Mouse (Mus musculus): Measurements from ENCODE around the gene Fam89b. TPM values are rescaled to one million over a fixed set of nuclear protein-coding genes. Genes with fewer than 3 reads are reported as not detected.
A peak's percentile ranks its signal among the peaks of the same experiment; 100 is the strongest.

The Fam89b gene
- polyA plus RNA-seq, 1 experiment from 2014 or later = 233 TPM

- peak overlapping the region; percentile 52 for H3K4me3 ChIP-seq (ENCODE audit: low read depth, low read length)
- no peaks in the 10 kb centered on the region for H3K36me3 ChIP-seq (ENCODE audit: control insufficient read depth, insufficient read depth, low read length)
- no peaks in the 10 kb centered on the region for H3K9me3 ChIP-seq (replicated peaks; ENCODE audit: control insufficient read depth, low read length)
- WGBS = 1% methylated on average over 32 of the region's 32 CpGs
- H3K4me2 ChIP-seq (ENCODE audit: low read length) = peak overlapping the region; percentile 98
- peak; percentile 41 for ATAC-seq
- peak overlapping the region; percentile 70 for H3K9ac ChIP-seq (ENCODE audit: low read length)
- peaks cover 30% of the 10 kb centered on the region for H3K4me1 ChIP-seq (ENCODE audit: control insufficient read depth, insufficient read depth, low read length)
- H3K27me3 ChIP-seq (replicated peaks; ENCODE audit: control insufficient read depth, insufficient read depth, low read length) = peaks cover 10% of the 10 kb centered on the region
- peak overlapping the region; percentile 94 for H3K27ac ChIP-seq (ENCODE audit: low read depth, low read length)
- DNase-seq (ENCODE audit: low spot score) = peak; percentile 38
Observed at GRCm38 (mm10) chr19:5742241-5742641, 12.8 kb upstream of the Fam89b start.

- no peaks in the 10 kb centered on the region for H3K36me3 ChIP-seq (ENCODE audit: control insufficient read depth, insufficient read depth, low read length)
- peaks cover 10% of the 10 kb centered on the region for H3K27me3 ChIP-seq (replicated peaks; ENCODE audit: control insufficient read depth, insufficient read depth, low read length)
- under 1% methylated on average over 53 of the region's 55 CpGs for WGBS
- H3K27ac ChIP-seq (ENCODE audit: low read depth, low read length) = peak overlapping the region; percentile 94
- peak overlapping the region; percentile 98 for H3K4me2 ChIP-seq (ENCODE audit: low read length)
- H3K9ac ChIP-seq (ENCODE audit: low read length) = peak overlapping the region; percentile 70
- ATAC-seq = peak; percentile 80
- peak; percentile 85 for DNase-seq (ENCODE audit: low spot score)
- no peaks in the 10 kb centered on the region for H3K9me3 ChIP-seq (replicated peaks; ENCODE audit: control insufficient read depth, low read length)
- H3K4me1 ChIP-seq (ENCODE audit: control insufficient read depth, insufficient read depth, low read length) = peaks cover 30% of the 10 kb centered on the region
- peak overlapping the region; percentile 52 for H3K4me3 ChIP-seq (ENCODE audit: low read depth, low read length)
Observed at GRCm38 (mm10) chr19:5741641-5742240, 12.3 kb upstream of the Fam89b start.

GRCm38 (mm10) chr19:5740320-5741317, 11.2 kb upstream of the Fam89b start, which contains the start of gene Ltbp3:
Ltbp3 (plus strand) TSS chr19:5740904.
- H3K4me3 ChIP-seq (ENCODE audit: low read depth, low read length) = peak within 1 kb of the TSS; percentile 52
- H3K27ac ChIP-seq (ENCODE audit: low read depth, low read length) = peak within 1 kb of the TSS; percentile 94
- H3K4me1 ChIP-seq (ENCODE audit: control insufficient read depth, insufficient read depth, low read length) = peaks cover 24% of the 10 kb centered on the region
- peak within 1 kb of the TSS; percentile 70 for H3K9ac ChIP-seq (ENCODE audit: low read length)
- peak within 1 kb of the TSS; percentile 98 for H3K4me2 ChIP-seq (ENCODE audit: low read length)
- 7% methylated on average over 13 of the region's 14 CpGs for WGBS
- no peaks in the 10 kb centered on the region for H3K9me3 ChIP-seq (replicated peaks; ENCODE audit: control insufficient read depth, low read length)
- peaks cover 9% of the 10 kb centered on the region for H3K27me3 ChIP-seq (replicated peaks; ENCODE audit: control insufficient read depth, insufficient read depth, low read length)
- H3K36me3 ChIP-seq (ENCODE audit: control insufficient read depth, insufficient read depth, low read length) = no peaks in the 10 kb centered on the region
- DNase-seq (ENCODE audit: low spot score) (peak; percentile 89), ATAC-seq (peak; percentile 77)

GRCm38 (mm10) chr19:5739446-5739845, 10.0 kb upstream of the Fam89b start:
- Histone ChIP-seq H3K9ac (ENCODE audit: low read length) (no peak overlapping the region), H3K27me3 (replicated peaks; ENCODE audit: control insufficient read depth, insufficient read depth, low read length) (peaks cover 6% of the 10 kb centered on the region), H3K4me3 (ENCODE audit: low read depth, low read length) (no peak overlapping the region), H3K4me1 (ENCODE audit: control insufficient read depth, insufficient read depth, low read length) (peaks cover 19% of the 10 kb centered on the region), H3K4me2 (ENCODE audit: low read length) (no peak overlapping the region), H3K27ac (ENCODE audit: low read depth, low read length) (no peak overlapping the region), H3K9me3 (replicated peaks; ENCODE audit: control insufficient read depth, low read length) (no peaks in the 10 kb centered on the region), H3K36me3 (ENCODE audit: control insufficient read depth, insufficient read depth, low read length) (no peaks in the 10 kb centered on the region)
- DNase-seq (ENCODE audit: low spot score) (no peak), ATAC-seq (no peak)
- WGBS = 66% methylated on average over 2 of the region's 2 CpGs

GRCm38 (mm10) chr19:5734325-5734724, 4.9 kb upstream of the Fam89b start:
- H3K9ac ChIP-seq (ENCODE audit: low read length) = no peak overlapping the region
- no peaks in the 10 kb centered on the region for H3K36me3 ChIP-seq (ENCODE audit: control insufficient read depth, insufficient read depth, low read length)
- no peak overlapping the region for H3K4me3 ChIP-seq (ENCODE audit: low read depth, low read length)
- no peaks in the 10 kb centered on the region for H3K9me3 ChIP-seq (replicated peaks; ENCODE audit: control insufficient read depth, low read length)
- no peak for ATAC-seq
- WGBS = 86% methylated on average over 9 of the region's 9 CpGs
- no peak for DNase-seq (ENCODE audit: low spot score)
- no peaks in the 10 kb centered on the region for H3K27me3 ChIP-seq (replicated peaks; ENCODE audit: control insufficient read depth, insufficient read depth, low read length)
- H3K4me2 ChIP-seq (ENCODE audit: low read length) = no peak overlapping the region
- peaks cover 10% of the 10 kb centered on the region for H3K4me1 ChIP-seq (ENCODE audit: control insufficient read depth, insufficient read depth, low read length)
- H3K27ac ChIP-seq (ENCODE audit: low read depth, low read length) = no peak overlapping the region

- DNase-seq (ENCODE audit: low spot score) (peak; percentile 98), ATAC-seq (peak; percentile 85)
- Histone ChIP-seq H3K4me2 (ENCODE audit: low read length) (peak overlapping the region; percentile 99), H3K4me1 (ENCODE audit: control insufficient read depth, insufficient read depth, low read length) (peaks cover 30% of the 10 kb centered on the region), H3K27ac (ENCODE audit: low read depth, low read length) (0 out of 2 replicates have a peak overlapping the region, but pooled peaks have one; percentile 27), H3K36me3 (ENCODE audit: control insufficient read depth, insufficient read depth, low read length) (0 out of 2 replicates have a peak, but pooled peaks cover 6% of the 10 kb centered on the region), H3K9ac (ENCODE audit: low read length) (peak overlapping the region; percentile 78), H3K4me3 (ENCODE audit: low read depth, low read length) (peak overlapping the region; percentile 77), H3K9me3 (replicated peaks; ENCODE audit: control insufficient read depth, low read length) (no peaks in the 10 kb centered on the region), H3K27me3 (replicated peaks; ENCODE audit: control insufficient read depth, insufficient read depth, low read length) (no peaks in the 10 kb centered on the region)
- under 1% methylated on average over 47 of the region's 47 CpGs for WGBS
Observed at GRCm38 (mm10) chr19:5731264-5731978, 2.0 kb upstream of the Fam89b start.

GRCm38 (mm10) chr19:5730314-5731186, 1.1 kb upstream of the Fam89b start:
- peaks cover 12% of the 10 kb centered on the region for H3K36me3 ChIP-seq (ENCODE audit: control insufficient read depth, insufficient read depth, low read length)
- 72% methylated on average over 29 of the region's 29 CpGs for WGBS

More at GRCm38 (mm10) chr19:5730314-5731186, 1.1 kb upstream of the Fam89b start:
- H3K4me2 ChIP-seq (ENCODE audit: low read length) = peak overlapping the region; percentile 99
- peaks cover 39% of the 10 kb centered on the region for H3K4me1 ChIP-seq (ENCODE audit: control insufficient read depth, insufficient read depth, low read length)
- DNase-seq (ENCODE audit: low spot score) = no peak
- H3K4me3 ChIP-seq (ENCODE audit: low read depth, low read length) = peak overlapping the region; percentile 99
- no peak overlapping the region for H3K27ac ChIP-seq (ENCODE audit: low read depth, low read length)
- no peak for ATAC-seq
- no peaks in the 10 kb centered on the region for H3K27me3 ChIP-seq (replicated peaks; ENCODE audit: control insufficient read depth, insufficient read depth, low read length)
- no peaks in the 10 kb centered on the region for H3K9me3 ChIP-seq (replicated peaks; ENCODE audit: control insufficient read depth, low read length)
- H3K9ac ChIP-seq (ENCODE audit: low read length) = peak overlapping the region; percentile 78
